Mouse (Mus musculus) stomach, embryonic 16.5 days (tissue): ENCODE data around the gene Frmd4a. TPM values are rescaled to one million over a fixed set of nuclear protein-coding genes. Genes with fewer than 3 reads are reported as not detected.
"Not testable (repeated sequence)": the region's sequence is repeated elsewhere in the genome, so short reads cannot be mapped to it uniquely, and the experiment has no call there.

Experiments
- ATAC-seq: fragments of 200-750 bp; cut with Nextera tagmentation; 2 replicates; pipeline ENCODE4 v1.8.0; 2017; ENCODE audit warnings: moderate number of reproducible peaks, moderate TSS enrichment; ENCODE audit not compliant: insufficient read depth, low FRiP score
- H3K27ac ChIP-seq: fragments of 300-500 bp; sonication (generic); 2 replicates; pipeline ENCODE4 v1.5.1; 2014; ENCODE audit warnings: low read length
- H3K27me3 ChIP-seq: fragments of 300-500 bp; sonication (generic); 2 replicates; pipeline ENCODE4 v1.6.1; 2014; ENCODE audit warnings: low read length, control low read depth, mixed read lengths; ENCODE audit not compliant: control insufficient read depth, insufficient read depth
- H3K36me3 ChIP-seq: fragments of 300-500 bp; sonication (generic); 2 replicates; pipeline ENCODE4 v1.6.1; 2014; ENCODE audit warnings: low read length; ENCODE audit not compliant: control insufficient read depth, insufficient read depth
- H3K4me1 ChIP-seq: fragments of 300-500 bp; sonication (generic); 2 replicates; pipeline ENCODE4 v1.6.1; 2014; ENCODE audit warnings: low read length, control low read depth, mixed read lengths; ENCODE audit not compliant: control insufficient read depth, insufficient read depth
- H3K4me2 ChIP-seq: fragments of 300-500 bp; sonication (generic); 2 replicates; pipeline ENCODE4 v1.6.1; 2014; ENCODE audit warnings: low read depth, low read length, mixed read lengths
- H3K4me3 ChIP-seq: fragments of 300-500 bp; sonication (generic); replicated peaks from 2 replicates; pipeline ENCODE4 v1.5.1; 2014; ENCODE audit warnings: mild to moderate bottlenecking, low read length
- H3K9ac ChIP-seq: fragments of 300-500 bp; sonication (generic); 2 replicates; pipeline ENCODE4 v1.6.1; 2014; ENCODE audit warnings: low read length
- H3K9me3 ChIP-seq: fragments of 300-500 bp; sonication (generic); replicated peaks from 2 replicates; pipeline ENCODE4 v1.6.1; 2016; ENCODE audit warnings: low read length, control low read depth; ENCODE audit not compliant: control insufficient read depth
- WGBS: fragments of 180-500 bp; shearing (Covaris S2); extraction: QIAGEN DNeasy Blood & Tissue Kit; methylation state at CpG from one replicate; pipeline ENCODE4 v1.1.7; 2014; 5-methylcytosine and 5-hydroxymethylcytosine counted together
- polyA plus RNA-seq: library from polyadenylated mRNA; unstranded; fragments of >200 nt; fragmentation: Nextera tagmentation; extraction: Ambion mirVana; gene quantifications from 2 replicates; pipeline ENCODE4 v1.2.1, GENCODE M21; 2015

Frmd4a gene
- polyA plus RNA-seq, 1 experiment from 2014 or later, result 19.6 TPM

- no peaks in the 10 kb centered on the region for H3K27me3 ChIP-seq
- H3K9ac ChIP-seq, result no peak overlapping the region
- no peak overlapping the region for H3K4me3 ChIP-seq
- H3K36me3 ChIP-seq, result no peaks in the 10 kb centered on the region
- WGBS, result 72% methylated on average over 10 of the region's 10 CpGs
- H3K9me3 ChIP-seq, result no peaks in the 10 kb centered on the region
- ATAC-seq, result no peak
- no peak overlapping the region for H3K4me2 ChIP-seq
- no peak overlapping the region; the same call in 1 of the 2 replicates for H3K27ac ChIP-seq
- H3K4me1 ChIP-seq, result peaks cover 21% of the 10 kb centered on the region
Observed at GRCm38 (mm10) chr2:4556188-4556587, 538.7 kb downstream of the Frmd4a start.

GRCm38 (mm10) chr2:4557028-4557427 lies 539.5 kb downstream of the Frmd4a start:
- no peak overlapping the region for H3K4me3 ChIP-seq
- H3K4me1 ChIP-seq, result peaks cover 29% of the 10 kb centered on the region
- peak overlapping the region; percentile 99 for H3K27ac ChIP-seq
- H3K9me3 ChIP-seq, result no peaks in the 10 kb centered on the region
- WGBS, result 33% methylated on average over 4 of the region's 4 CpGs
- no peaks in the 10 kb centered on the region for H3K36me3 ChIP-seq
- no peaks in the 10 kb centered on the region for H3K27me3 ChIP-seq
- H3K9ac ChIP-seq, result 0 out of 2 replicates have a peak overlapping the region, but pooled peaks have one; percentile 5
- no peak overlapping the region for H3K4me2 ChIP-seq
- no peak for ATAC-seq

GRCm38 (mm10) chr2:4557466-4557865 lies 539.9 kb downstream of the Frmd4a start:
- Histone ChIP-seq H3K27me3 (no peaks in the 10 kb centered on the region), H3K9ac (no peak overlapping the region), H3K4me2 (no peak overlapping the region), H3K4me3 (no peak overlapping the region), H3K27ac (peak overlapping the region; percentile 99), H3K9me3 (no peaks in the 10 kb centered on the region), H3K36me3 (no peaks in the 10 kb centered on the region), H3K4me1 (peaks cover 33% of the 10 kb centered on the region)
- no peak for ATAC-seq
- WGBS, result 23% methylated on average over 4 of the region's 4 CpGs

GRCm38 (mm10) chr2:4558651-4559203 lies 541.2 kb downstream of the Frmd4a start:
- ATAC-seq, result no peak
- no peaks in the 10 kb centered on the region for H3K36me3 ChIP-seq
- H3K27ac ChIP-seq, result peak overlapping the region; percentile 99
- no peaks in the 10 kb centered on the region for H3K9me3 ChIP-seq
- peak overlapping the region; percentile 64 for H3K4me2 ChIP-seq
- 12% methylated on average over 8 of the region's 8 CpGs for WGBS
- H3K4me3 ChIP-seq, result peak overlapping the region; percentile 61
- peaks cover 40% of the 10 kb centered on the region for H3K4me1 ChIP-seq
- H3K9ac ChIP-seq, result peak overlapping the region; percentile 81
- H3K27me3 ChIP-seq, result no peaks in the 10 kb centered on the region

GRCm38 (mm10) chr2:4559211-4559882 lies 541.8 kb downstream of the Frmd4a start:
- peak overlapping the region; percentile 99 for H3K27ac ChIP-seq
- H3K27me3 ChIP-seq, result no peaks in the 10 kb centered on the region
- H3K36me3 ChIP-seq, result no peaks in the 10 kb centered on the region
- H3K9ac ChIP-seq, result peak overlapping the region; percentile 81
- peaks cover 40% of the 10 kb centered on the region for H3K4me1 ChIP-seq
- under 1% methylated on average over 27 of the region's 27 CpGs for WGBS
- peak overlapping the region; percentile 61 for H3K4me3 ChIP-seq
- H3K9me3 ChIP-seq, result no peaks in the 10 kb centered on the region
- peak overlapping the region; percentile 64 for H3K4me2 ChIP-seq
- ATAC-seq, result peak; percentile 90

- peak; percentile 26 for ATAC-seq
- peaks cover 40% of the 10 kb centered on the region for H3K4me1 ChIP-seq
- peak overlapping the region; percentile 61 for H3K4me3 ChIP-seq
- H3K36me3 ChIP-seq, result no peaks in the 10 kb centered on the region
- WGBS, result 0% methylated on average over 8 of the region's 8 CpGs
- H3K4me2 ChIP-seq, result peak overlapping the region; percentile 64
- peak overlapping the region; percentile 81 for H3K9ac ChIP-seq
- H3K27me3 ChIP-seq, result no peaks in the 10 kb centered on the region
- no peaks in the 10 kb centered on the region for H3K9me3 ChIP-seq
- peak overlapping the region; percentile 99 for H3K27ac ChIP-seq
Observed at GRCm38 (mm10) chr2:4559883-4560247, 542.3 kb downstream of the Frmd4a start.

GRCm38 (mm10) chr2:4560516-4560915 lies 543.0 kb downstream of the Frmd4a start:
- peak overlapping the region; percentile 64 for H3K4me2 ChIP-seq
- peaks cover 40% of the 10 kb centered on the region for H3K4me1 ChIP-seq
- H3K27me3 ChIP-seq, ATAC-seq, H3K36me3 ChIP-seq, H3K9me3 ChIP-seq: not testable (repeated sequence)
- H3K27ac ChIP-seq, result peak overlapping the region; percentile 99
- H3K4me3 ChIP-seq, result peak overlapping the region; percentile 61
- H3K9ac ChIP-seq, result peak overlapping the region; percentile 81
- 13% methylated on average over 2 of the region's 2 CpGs for whole genome bisulfite sequencing

GRCm38 (mm10) chr2:4561196-4561595 lies 543.7 kb downstream of the Frmd4a start:
- peak; percentile 44 for ATAC-seq
- WGBS, result 17% methylated on average over 5 of the region's 5 CpGs

GRCm38 (mm10) chr2:4562373-4562772 lies 544.9 kb downstream of the Frmd4a start:
- 70% methylated on average over 3 of the region's 3 CpGs for WGBS
- no peaks in the 10 kb centered on the region for H3K9me3 ChIP-seq
- peak overlapping the region; percentile 64 for H3K4me2 ChIP-seq
- H3K27ac ChIP-seq, result no peak overlapping the region
- no peaks in the 10 kb centered on the region for H3K27me3 ChIP-seq
- ATAC-seq, result no peak
- peak overlapping the region; percentile 61; the same call in 1 of the 2 replicates for H3K4me3 ChIP-seq
- peaks cover 43% of the 10 kb centered on the region for H3K4me1 ChIP-seq
- 0 out of 2 replicates have a peak overlapping the region, but pooled peaks have one; percentile 18 for H3K9ac ChIP-seq
- no peaks in the 10 kb centered on the region; the same call in 1 of the 2 replicates for H3K36me3 ChIP-seq

More at GRCm38 (mm10) chr2:4561196-4561595, 543.7 kb downstream of the Frmd4a start:
- no peaks in the 10 kb centered on the region for H3K27me3 ChIP-seq
- H3K36me3 ChIP-seq, result no peaks in the 10 kb centered on the region; the same call in 1 of the 2 replicates
- peaks cover 45% of the 10 kb centered on the region for H3K4me1 ChIP-seq
- no peaks in the 10 kb centered on the region for H3K9me3 ChIP-seq
- H3K9ac ChIP-seq, result peak overlapping the region; percentile 81
- H3K27ac ChIP-seq, result peak overlapping the region; percentile 99; the same call in 1 of the 2 replicates
- H3K4me2 ChIP-seq, result peak overlapping the region; percentile 64
- peak overlapping the region; percentile 61 for H3K4me3 ChIP-seq
